Mouse (Mus musculus) liver, adult 2 months (tissue): ENCODE data around the gene Gcm1.

Source experiments
- CTCF ChIP-seq: fragments of 200-500 bp; IDR thresholded peaks from 2 replicates; pipeline ENCODE4 v1.5.1; 2011; ENCODE audit warnings: low read depth, low read length, control low read depth
- POLR2A ChIP-seq: fragments of 200-500 bp; IDR thresholded peaks from 2 replicates; pipeline ENCODE4 v1.6.1; 2011; ENCODE audit warnings: low read length, control low read depth; ENCODE audit not compliant: insufficient read depth; ENCODE audit errors: extremely low read depth

- no peak for TF ChIP-seq CTCF
- no peak for TF ChIP-seq POLR2A
Measured at GRCm38 (mm10) chr9:78088521-78088920, 36.8 kb downstream of the Gcm1 start.
